Mouse (Mus musculus): ENCODE measurements around the gene Pdrg1.

Gene Pdrg1

DNA sequence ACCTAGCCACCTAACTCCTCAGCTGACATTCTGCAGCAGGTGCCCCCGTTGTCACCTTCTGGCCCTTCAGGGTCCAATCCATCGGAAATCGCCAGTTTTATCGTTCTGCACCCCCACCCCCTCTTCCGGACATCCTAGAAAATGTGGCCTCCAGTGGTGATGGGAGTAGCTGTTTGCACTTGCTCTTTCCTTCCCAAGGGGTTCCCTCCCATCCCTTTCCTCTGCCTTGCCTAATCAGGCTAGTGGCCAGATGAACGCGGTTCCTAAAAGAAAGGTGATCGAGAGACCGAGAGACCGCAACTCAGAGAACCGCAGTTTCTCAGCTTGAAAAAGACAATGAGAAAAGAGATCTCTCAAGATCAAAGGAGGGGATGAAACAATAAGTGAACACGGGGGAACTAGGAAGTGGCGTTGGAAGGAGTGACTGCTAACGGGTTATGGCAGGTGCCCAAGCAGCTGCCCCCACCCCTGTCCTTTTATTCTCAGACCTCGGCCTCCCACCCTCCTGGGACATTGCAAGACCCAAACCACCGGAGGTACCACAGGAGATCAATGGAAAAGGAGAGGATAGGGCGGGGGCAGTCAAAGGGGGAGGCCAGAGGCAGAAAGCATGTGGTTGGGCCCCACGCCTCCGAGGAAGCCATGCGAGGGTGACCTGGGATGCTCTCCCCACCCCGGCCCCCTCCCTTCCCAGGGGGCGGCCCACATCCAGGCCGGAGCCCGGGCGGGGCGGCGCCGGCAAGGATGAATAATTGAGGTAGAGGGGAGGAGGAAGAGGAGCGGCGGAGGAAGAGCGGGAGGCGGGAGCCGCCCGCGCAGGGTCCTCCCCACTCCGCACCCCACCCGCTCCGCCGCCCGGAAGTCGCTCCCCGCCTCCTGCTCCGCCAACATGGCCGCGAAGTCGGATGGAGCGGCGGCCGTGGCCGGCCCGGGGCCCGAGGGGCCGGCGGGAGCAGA is 16.2 kb upstream of the Pdrg1 start, which contains the start of gene Xkr7:
Gene Xkr7, plus strand, starts transcription at position 727 of the 957 bp plus-strand sequence.
- DNase-seq (ENCODE audit: low spot score) = peak; percentile 14

GRCm38 (mm10) chr2:153030422-153030821 is 15.2 kb upstream of the Pdrg1 start:
- DNase-seq (ENCODE audit: low spot score) = no peak

GRCm38 (mm10) chr2:153027501-153027900 is 12.3 kb upstream of the Pdrg1 start:
- DNase-seq (ENCODE audit: low spot score) = no peak

DNA sequence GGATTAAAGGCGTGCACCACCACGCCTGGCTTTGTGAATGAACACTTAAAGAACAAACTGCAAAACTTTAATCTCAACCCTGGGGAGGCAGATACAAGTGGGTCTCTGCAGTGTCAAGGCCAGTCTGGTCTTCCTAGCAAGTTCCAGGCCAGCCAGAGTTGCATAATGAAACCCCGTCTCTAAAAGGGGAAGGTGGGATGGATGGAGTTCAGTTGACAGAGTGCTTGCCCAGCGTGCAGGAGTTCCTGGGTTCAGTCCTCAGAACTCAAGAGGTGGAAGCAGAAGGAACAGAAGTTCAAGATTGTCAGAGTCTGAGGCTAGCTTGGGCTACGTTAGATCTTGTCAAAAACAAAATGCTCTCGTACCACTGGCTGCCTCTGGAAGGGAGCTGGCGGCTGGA is 10.8 kb upstream of the Pdrg1 start:
- DNase-seq (ENCODE audit: low spot score) = no peak

DNA sequence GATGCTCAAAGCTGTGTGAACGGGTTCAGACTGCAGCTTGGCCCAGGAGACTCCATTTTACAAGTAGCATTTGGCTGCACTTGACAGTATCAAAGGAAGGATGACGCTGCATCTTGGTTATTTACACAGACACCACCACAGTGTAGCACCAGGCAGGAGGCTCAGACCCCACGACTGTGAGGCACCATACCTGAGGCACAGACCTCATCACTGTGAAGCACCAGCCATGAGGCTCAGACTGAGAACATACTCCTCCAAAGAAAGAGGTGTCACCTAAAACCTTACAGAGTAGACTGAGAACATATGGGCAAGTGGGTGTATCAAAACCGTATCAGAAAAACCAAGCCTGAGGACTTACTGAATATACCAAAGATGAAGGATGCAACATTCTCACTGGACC is 7.6 kb upstream of the Pdrg1 start:
- DNase-seq (ENCODE audit: low spot score) = no peak

DNA sequence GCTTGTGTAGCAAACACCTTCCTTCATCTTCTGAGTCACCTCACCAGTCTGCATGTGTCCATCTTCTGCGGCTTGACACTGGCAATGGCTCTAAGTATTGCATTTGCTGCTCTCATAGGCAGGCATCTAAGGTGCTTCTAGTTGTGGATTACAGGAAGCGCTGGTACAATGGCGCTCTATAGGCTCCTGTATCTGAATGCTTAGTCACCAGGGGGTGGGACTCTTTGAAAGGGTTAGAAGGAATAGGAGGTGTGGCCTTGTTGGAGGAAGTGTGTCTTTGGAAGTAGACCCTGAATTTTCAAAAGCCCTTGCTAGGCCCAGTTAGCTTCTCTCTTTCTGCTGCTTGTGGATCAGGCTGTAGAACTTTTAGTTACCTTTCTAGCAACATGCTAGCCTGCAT is 5.9 kb upstream of the Pdrg1 start:
- DNase-seq (ENCODE audit: low spot score) = no peak

DNA sequence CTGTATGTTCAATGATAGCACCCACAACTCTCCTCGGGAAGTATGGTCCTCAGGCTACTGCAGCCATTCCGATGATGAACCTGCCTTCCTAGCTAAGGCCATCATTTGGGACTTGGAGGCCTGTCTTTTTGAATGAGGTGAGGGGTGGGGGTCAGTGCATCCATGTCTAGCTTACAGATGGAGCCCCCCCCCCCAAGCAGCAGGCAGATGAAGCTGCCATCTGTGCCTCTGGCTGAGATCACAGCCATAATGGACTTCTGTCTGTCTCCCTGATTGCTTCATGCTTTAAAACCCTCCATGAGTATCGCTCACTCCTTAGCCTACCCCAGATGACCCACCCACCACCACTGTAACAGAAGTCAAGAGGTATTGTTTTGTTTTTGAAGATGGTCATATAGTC is 4.1 kb upstream of the Pdrg1 start:
- no peak for DNase-seq (ENCODE audit: low spot score)

DNA sequence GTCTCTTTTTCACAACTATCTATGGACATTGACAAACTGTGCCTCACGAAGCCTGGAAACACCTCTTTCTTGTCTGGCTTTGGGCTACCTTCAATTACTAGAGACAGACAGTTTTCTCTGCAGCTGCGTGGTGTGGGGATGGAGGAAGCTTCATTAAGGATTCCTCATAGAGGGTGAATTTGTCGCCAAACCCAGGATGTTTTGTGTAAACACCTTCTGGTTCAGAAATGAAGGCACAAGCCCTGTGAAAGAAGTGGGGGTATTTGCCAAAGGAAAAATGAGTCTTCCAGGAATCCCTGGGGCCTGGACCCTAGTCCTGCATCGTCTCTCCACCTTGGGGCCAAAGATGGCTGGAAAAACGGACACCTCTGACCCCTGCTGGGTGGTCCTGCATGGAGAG is 1.6 kb upstream of the Pdrg1 start:
- DNase-seq (ENCODE audit: low spot score) = no peak

DNA sequence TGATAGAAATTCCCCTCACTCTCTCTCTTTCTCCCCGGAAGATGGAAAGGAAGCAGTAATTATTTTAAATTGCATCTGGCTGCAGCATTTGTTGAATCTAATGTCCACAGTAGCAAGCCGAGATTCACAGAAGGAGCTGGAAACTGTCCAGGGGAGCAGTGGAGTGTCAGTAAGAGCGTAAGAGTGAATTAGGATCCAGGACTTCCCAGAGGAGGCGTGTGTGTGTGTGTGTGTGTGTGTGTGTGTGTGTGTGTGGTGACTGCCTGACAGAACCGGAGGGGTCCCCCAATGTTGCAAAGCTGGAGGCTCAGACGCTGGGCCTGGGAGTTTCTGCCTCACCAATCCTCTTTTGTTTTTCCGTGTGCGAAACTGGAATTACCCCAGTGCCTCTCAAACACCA is 577 bp upstream of the Pdrg1 start:
- no peak for DNase-seq (ENCODE audit: low spot score)

DNA sequence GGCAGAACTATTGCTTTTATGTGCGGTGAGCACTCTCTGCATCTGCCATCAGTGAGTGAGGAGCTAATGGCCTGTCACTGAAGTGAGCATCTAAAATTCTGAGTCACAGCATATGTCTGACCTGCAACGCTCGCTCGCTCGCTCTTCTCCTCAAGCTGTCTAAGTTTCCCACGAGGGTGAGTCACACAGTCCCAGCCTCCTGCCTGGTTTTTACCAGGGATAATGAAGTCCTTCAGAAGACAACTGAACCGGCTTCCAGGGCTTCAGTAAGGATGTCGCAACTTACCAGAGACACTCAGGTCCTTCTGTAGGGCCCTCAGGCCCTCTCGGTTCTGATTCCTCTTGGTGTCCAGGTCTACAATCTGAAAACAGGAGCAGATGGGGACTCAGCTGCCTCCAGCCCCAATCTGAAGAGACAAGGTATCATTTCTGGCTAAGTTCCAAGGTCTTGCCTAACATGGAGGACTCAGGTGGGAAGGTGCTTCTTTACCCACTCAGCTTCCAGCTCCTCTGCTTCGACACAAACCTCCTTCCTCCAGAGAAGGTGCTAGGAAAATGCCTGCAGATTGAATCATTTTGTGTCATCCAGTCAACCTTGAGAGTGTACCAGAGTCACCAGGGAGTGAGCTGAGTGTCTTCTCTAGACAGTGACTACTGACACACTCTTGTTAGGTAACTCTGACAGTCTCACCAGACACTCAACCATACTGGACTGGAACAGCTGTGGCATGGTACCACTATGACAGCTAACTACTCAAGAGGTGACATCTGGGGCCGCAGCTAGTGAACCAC is 1.3 kb downstream of the Pdrg1 start:
- DNase-seq (ENCODE audit: low spot score) = no peak

DNA sequence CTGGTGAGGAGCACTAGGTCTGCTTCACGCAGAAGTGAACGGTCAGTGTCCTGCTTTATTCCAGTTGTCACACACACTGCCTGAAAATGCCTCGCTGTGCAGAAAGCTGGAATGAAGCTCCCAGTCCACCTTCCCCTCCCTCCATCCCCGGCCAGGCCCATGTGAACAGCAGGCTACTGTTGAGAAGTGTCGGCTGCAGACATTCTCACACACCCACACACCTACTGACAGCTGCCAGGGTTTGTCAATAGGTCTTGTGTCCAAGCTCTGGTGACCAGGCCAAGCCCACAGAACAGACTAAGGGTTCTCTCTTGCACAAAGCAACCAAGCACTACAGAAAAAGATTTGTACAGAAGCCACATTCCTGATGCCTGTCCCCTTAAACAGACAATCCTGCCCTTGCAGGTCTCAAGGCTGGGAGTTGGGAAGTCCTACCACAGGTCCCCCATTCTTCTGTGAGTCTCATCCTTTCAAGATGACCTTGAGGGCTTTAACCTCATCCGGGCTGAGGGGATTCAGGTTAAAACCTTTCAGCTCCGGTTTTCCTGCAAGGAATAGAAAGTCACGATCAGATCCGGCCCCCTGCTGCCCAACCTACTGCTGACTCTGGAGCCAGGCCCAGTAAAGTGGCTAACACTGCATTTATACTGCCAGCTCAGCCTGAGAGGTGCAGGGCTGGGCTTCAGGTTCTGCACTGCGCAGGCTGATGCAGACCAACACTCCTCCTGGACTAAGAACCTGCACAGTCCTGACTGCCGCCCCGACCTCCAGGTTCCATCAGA is 5.8 kb downstream of the Pdrg1 start:
- DNase-seq (ENCODE audit: low spot score) = no peak

DNA sequence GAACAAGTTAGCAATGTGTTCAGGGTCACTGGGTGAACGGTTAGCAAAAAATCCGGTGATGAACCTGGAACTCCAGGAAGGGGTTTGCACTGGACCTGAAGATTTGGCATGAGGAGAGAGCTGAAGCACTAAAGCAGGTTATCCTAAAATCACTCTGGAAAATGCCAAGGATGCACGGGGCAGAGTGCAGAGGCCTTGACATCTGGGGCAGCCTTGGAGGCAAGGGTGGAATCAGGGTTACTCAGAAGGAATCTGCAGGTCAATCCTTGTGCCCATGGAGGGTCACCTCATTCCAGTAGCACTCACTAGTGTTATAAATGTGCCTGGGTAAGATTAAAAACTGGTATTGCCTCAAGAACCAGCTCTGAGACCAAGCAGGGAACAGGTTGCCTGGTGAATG is 9.2 kb downstream of the Pdrg1 start:
- DNase-seq (ENCODE audit: low spot score) = no peak

DNA sequence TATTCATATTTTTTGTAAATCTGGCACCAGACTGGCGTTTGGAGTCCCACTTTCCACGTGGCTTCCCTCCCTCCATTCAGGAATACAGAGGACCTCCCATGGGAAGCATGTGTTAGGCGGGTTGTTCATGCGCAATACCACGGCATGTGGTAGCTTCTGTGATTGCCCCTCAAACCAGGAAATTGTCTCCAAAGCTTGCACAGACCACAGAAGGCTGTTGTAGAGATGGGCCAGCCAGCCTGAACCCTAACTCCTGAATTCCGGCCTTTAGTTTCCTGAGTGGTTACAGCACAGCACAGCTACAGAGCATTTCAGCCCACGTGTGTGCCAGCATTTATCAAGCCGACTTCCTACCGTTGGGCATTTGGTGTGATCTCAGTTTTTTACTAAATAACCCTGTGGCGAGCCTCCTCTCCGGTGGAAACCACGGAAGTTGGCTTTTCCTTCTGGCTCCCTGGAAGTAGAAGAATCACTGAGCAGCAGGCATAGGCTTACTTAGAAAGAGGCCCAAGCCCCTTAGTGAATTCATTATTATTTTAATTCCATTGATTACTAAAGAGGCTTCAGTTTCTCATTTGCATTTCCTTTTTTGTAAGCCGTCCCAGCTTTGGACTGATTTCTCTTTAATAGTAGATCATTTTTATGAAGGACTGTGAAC is 11.4 kb downstream of the Pdrg1 start:
- DNase-seq (ENCODE audit: low spot score) = no peak

GRCm38 (mm10) chr2:153002492-153003248 is 12.6 kb downstream of the Pdrg1 start:
- no peak for DNase-seq (ENCODE audit: low spot score)

- no peak for DNase-seq (ENCODE audit: low spot score)
Measured at GRCm38 (mm10) chr2:152997046-152997445, 18.2 kb downstream of the Pdrg1 start.

DNA sequence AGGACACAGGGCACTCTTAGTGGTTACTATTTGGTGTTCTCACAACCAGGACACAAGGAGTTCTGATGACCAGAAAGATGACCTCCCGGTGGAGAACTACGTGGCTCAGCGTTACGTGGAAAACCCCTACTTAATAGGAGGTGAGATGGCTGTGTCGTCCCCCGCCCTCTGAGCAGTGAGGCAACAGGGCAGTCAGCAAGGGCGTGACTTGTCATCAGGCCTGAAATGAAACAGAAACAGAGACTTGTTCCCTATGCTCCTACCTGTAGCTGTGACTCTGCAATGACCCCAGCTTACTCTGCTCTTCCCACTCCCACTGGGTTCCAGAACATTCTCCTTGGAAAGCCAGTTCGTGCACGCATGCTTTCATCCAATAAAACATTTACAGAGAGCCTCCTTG is 23.7 kb downstream of the Pdrg1 start:
- DNase-seq (ENCODE audit: low spot score) = no peak

- DNase-seq (ENCODE audit: low spot score) = no peak
Measured at GRCm38 (mm10) chr2:152985582-152985981, 29.6 kb downstream of the Pdrg1 start.

GRCm38 (mm10) chr2:152976991-152977390 is 38.2 kb downstream of the Pdrg1 start:
- DNase-seq (ENCODE audit: low spot score) = no peak

GRCm38 (mm10) chr2:152965555-152965954 is 49.7 kb downstream of the Pdrg1 start:
- no peak for DNase-seq (ENCODE audit: low spot score)

DNA sequence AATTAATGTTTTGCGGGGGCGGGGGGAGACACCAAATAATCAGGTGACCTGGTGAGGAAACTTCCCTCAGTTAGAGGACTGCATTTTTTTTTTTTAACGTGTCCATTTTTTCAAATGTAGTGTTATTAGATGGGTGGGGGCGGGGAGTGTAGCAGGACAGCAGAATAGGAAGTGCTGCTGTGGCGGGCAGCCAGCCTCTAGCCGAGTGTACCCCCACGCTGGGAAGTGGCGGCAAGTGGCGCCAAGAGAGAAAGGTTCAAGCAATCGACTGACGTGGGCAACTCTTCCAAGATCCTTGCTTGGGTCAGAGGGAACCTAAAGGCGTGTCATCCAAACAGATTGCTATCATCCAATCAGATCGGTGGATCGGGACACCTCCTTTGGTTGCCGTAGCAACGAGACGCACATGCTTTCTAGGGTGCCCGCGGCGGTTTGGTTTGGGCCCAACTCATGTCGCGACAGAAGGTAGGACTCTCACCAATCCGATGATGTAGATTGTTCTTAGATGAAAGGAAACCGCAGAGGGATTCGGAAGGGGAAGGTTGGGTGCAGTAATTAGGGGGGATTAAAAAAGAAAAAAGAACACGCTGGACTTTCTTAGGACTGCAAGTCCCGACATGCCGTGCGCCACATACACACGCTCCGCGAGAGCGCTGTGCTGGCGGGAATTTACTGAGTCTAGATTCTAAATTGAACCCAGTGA is 53.0 kb downstream of the Pdrg1 start, which contains the start of gene Ttll9:
Gene Ttll9, plus strand, starts transcription at position 395 of the 703 bp plus-strand sequence.
- DNase-seq (ENCODE audit: low spot score) = peak; percentile 95
